Mouse (Mus musculus): Measurements from ENCODE around the gene Ppp4r1. TPM values are rescaled to one million over a fixed set of nuclear protein-coding genes. Genes with fewer than 3 reads are reported as not detected.

Gene Ppp4r1
- polyA plus RNA-seq, 1 experiment from 2014 or later, result 47.8 TPM

GRCm38 (mm10) chr17:65743664-65744330 lies 38.6 kb upstream of the Ppp4r1 start:
- H3K9ac ChIP-seq (replicated peaks; ENCODE audit: low read depth, low read length), result no peak overlapping the region
- H3K36me3 ChIP-seq (ENCODE audit: control insufficient read depth, insufficient read depth), result no peaks in the 10 kb centered on the region
- H3K27ac ChIP-seq (ENCODE audit: low read length), result no peak overlapping the region
- H3K4me1 ChIP-seq (replicated peaks; ENCODE audit: control insufficient read depth, insufficient read depth, low read length), result peaks cover 14% of the 10 kb centered on the region
- H3K4me3 ChIP-seq (replicated peaks; ENCODE audit: low read length), result no peak overlapping the region
- ATAC-seq, result no peak
- H3K27me3 ChIP-seq (replicated peaks; ENCODE audit: control insufficient read depth, insufficient read depth, low read length), result no peaks in the 10 kb centered on the region
- WGBS, result 73% methylated on average over 11 of the region's 11 CpGs
- no peak overlapping the region for H3K4me2 ChIP-seq (ENCODE audit: low read length)
- H3K9me3 ChIP-seq (ENCODE audit: control insufficient read depth, low read length), result no peaks in the 10 kb centered on the region

- no peak for ATAC-seq
Measured at GRCm38 (mm10) chr17:65746314-65746713, 36.1 kb upstream of the Ppp4r1 start.

GRCm38 (mm10) chr17:65748997-65749396 lies 33.4 kb upstream of the Ppp4r1 start:
- Histone ChIP-seq H3K9me3 (ENCODE audit: control insufficient read depth, low read length) (peaks cover 3% of the 10 kb centered on the region), H3K4me2 (ENCODE audit: low read length) (no peak overlapping the region), H3K9ac (replicated peaks; ENCODE audit: low read depth, low read length) (no peak overlapping the region), H3K27me3 (replicated peaks; ENCODE audit: control insufficient read depth, insufficient read depth, low read length) (no peaks in the 10 kb centered on the region), H3K27ac (ENCODE audit: low read length) (no peak overlapping the region), H3K4me1 (replicated peaks; ENCODE audit: control insufficient read depth, insufficient read depth, low read length) (no peaks in the 10 kb centered on the region), H3K4me3 (replicated peaks; ENCODE audit: low read length) (no peak overlapping the region), H3K36me3 (ENCODE audit: control insufficient read depth, insufficient read depth) (no peaks in the 10 kb centered on the region; the same call in 1 of the 2 replicates)
- WGBS, result 84% methylated on average over 6 of the region's 6 CpGs
- ATAC-seq, result no peak

More at GRCm38 (mm10) chr17:65746314-65746713, 36.1 kb upstream of the Ppp4r1 start:
- Histone ChIP-seq H3K9me3 (ENCODE audit: control insufficient read depth, low read length) (peaks cover 3% of the 10 kb centered on the region), H3K4me1 (replicated peaks; ENCODE audit: control insufficient read depth, insufficient read depth, low read length) (peaks cover 14% of the 10 kb centered on the region), H3K27ac (ENCODE audit: low read length) (no peak overlapping the region), H3K4me2 (ENCODE audit: low read length) (no peak overlapping the region), H3K36me3 (ENCODE audit: control insufficient read depth, insufficient read depth) (no peaks in the 10 kb centered on the region; the same call in 1 of the 2 replicates), H3K27me3 (replicated peaks; ENCODE audit: control insufficient read depth, insufficient read depth, low read length) (no peaks in the 10 kb centered on the region), H3K4me3 (replicated peaks; ENCODE audit: low read length) (no peak overlapping the region), H3K9ac (replicated peaks; ENCODE audit: low read depth, low read length) (no peak overlapping the region)
- WGBS, result 58% methylated on average over 6 of the region's 6 CpGs

- Histone ChIP-seq H3K4me1 (replicated peaks; ENCODE audit: control insufficient read depth, insufficient read depth, low read length) (no peaks in the 10 kb centered on the region), H3K27ac (ENCODE audit: low read length) (no peak overlapping the region), H3K9ac (replicated peaks; ENCODE audit: low read depth, low read length) (no peak overlapping the region), H3K27me3 (replicated peaks; ENCODE audit: control insufficient read depth, insufficient read depth, low read length) (no peaks in the 10 kb centered on the region), H3K9me3 (ENCODE audit: control insufficient read depth, low read length) (peaks cover 3% of the 10 kb centered on the region), H3K4me2 (ENCODE audit: low read length) (no peak overlapping the region), H3K4me3 (replicated peaks; ENCODE audit: low read length) (no peak overlapping the region), H3K36me3 (ENCODE audit: control insufficient read depth, insufficient read depth) (no peaks in the 10 kb centered on the region; the same call in 1 of the 2 replicates)
- no peak for ATAC-seq
- WGBS, result 95% methylated on average over 7 of the region's 7 CpGs
Measured at GRCm38 (mm10) chr17:65749803-65750202, 32.6 kb upstream of the Ppp4r1 start.

- H3K4me2 ChIP-seq (ENCODE audit: low read length), result no peak overlapping the region
- H3K27ac ChIP-seq (ENCODE audit: low read length), result no peak overlapping the region
- no peaks in the 10 kb centered on the region; the same call in none of the 2 replicates for H3K36me3 ChIP-seq (ENCODE audit: control insufficient read depth, insufficient read depth)
- H3K4me1 ChIP-seq (replicated peaks; ENCODE audit: control insufficient read depth, insufficient read depth, low read length), result no peaks in the 10 kb centered on the region
- ATAC-seq, result no peak
- no peak overlapping the region for H3K4me3 ChIP-seq (replicated peaks; ENCODE audit: low read length)
- no peaks in the 10 kb centered on the region for H3K27me3 ChIP-seq (replicated peaks; ENCODE audit: control insufficient read depth, insufficient read depth, low read length)
- H3K9ac ChIP-seq (replicated peaks; ENCODE audit: low read depth, low read length), result no peak overlapping the region
- peaks cover 3% of the 10 kb centered on the region for H3K9me3 ChIP-seq (ENCODE audit: control insufficient read depth, low read length)
Measured at GRCm38 (mm10) chr17:65750301-65750700, 32.1 kb upstream of the Ppp4r1 start.

- ATAC-seq, result no peak
- H3K4me1 ChIP-seq (replicated peaks; ENCODE audit: control insufficient read depth, insufficient read depth, low read length), result no peaks in the 10 kb centered on the region
- no peaks in the 10 kb centered on the region for H3K27me3 ChIP-seq (replicated peaks; ENCODE audit: control insufficient read depth, insufficient read depth, low read length)
- H3K4me3 ChIP-seq (replicated peaks; ENCODE audit: low read length), result no peak overlapping the region
- H3K36me3 ChIP-seq (ENCODE audit: control insufficient read depth, insufficient read depth), result no peaks in the 10 kb centered on the region; the same call in none of the 2 replicates
- WGBS, result 82% methylated on average over 6 of the region's 6 CpGs
- peaks cover 3% of the 10 kb centered on the region for H3K9me3 ChIP-seq (ENCODE audit: control insufficient read depth, low read length)
- H3K4me2 ChIP-seq (ENCODE audit: low read length), result no peak overlapping the region
- H3K27ac ChIP-seq (ENCODE audit: low read length), result no peak overlapping the region
- no peak overlapping the region for H3K9ac ChIP-seq (replicated peaks; ENCODE audit: low read depth, low read length)
Measured at GRCm38 (mm10) chr17:65753130-65753529, 29.2 kb upstream of the Ppp4r1 start.

- H3K27me3 ChIP-seq (replicated peaks; ENCODE audit: control insufficient read depth, insufficient read depth, low read length), result no peaks in the 10 kb centered on the region
- ATAC-seq, result no peak
- H3K9ac ChIP-seq (replicated peaks; ENCODE audit: low read depth, low read length), result no peak overlapping the region
- H3K4me3 ChIP-seq (replicated peaks; ENCODE audit: low read length), result no peak overlapping the region
- H3K4me2 ChIP-seq (ENCODE audit: low read length), result no peak overlapping the region
- H3K36me3 ChIP-seq (ENCODE audit: control insufficient read depth, insufficient read depth), result no peaks in the 10 kb centered on the region; the same call in 1 of the 2 replicates
- no peaks in the 10 kb centered on the region for H3K4me1 ChIP-seq (replicated peaks; ENCODE audit: control insufficient read depth, insufficient read depth, low read length)
- WGBS, result 98% methylated on average over 3 of the region's 3 CpGs
- H3K27ac ChIP-seq (ENCODE audit: low read length), result no peak overlapping the region
- H3K9me3 ChIP-seq (ENCODE audit: control insufficient read depth, low read length), result no peaks in the 10 kb centered on the region
Measured at GRCm38 (mm10) chr17:65755857-65756256, 26.5 kb upstream of the Ppp4r1 start.

GRCm38 (mm10) chr17:65757150-65757549 lies 25.2 kb upstream of the Ppp4r1 start:
- Histone ChIP-seq H3K4me1 (replicated peaks; ENCODE audit: control insufficient read depth, insufficient read depth, low read length) (no peaks in the 10 kb centered on the region), H3K27me3 (replicated peaks; ENCODE audit: control insufficient read depth, insufficient read depth, low read length) (no peaks in the 10 kb centered on the region), H3K9ac (replicated peaks; ENCODE audit: low read depth, low read length) (no peak overlapping the region), H3K36me3 (ENCODE audit: control insufficient read depth, insufficient read depth) (no peaks in the 10 kb centered on the region; the same call in 1 of the 2 replicates), H3K4me3 (replicated peaks; ENCODE audit: low read length) (no peak overlapping the region), H3K27ac (ENCODE audit: low read length) (no peak overlapping the region), H3K9me3 (ENCODE audit: control insufficient read depth, low read length) (no peaks in the 10 kb centered on the region), H3K4me2 (ENCODE audit: low read length) (no peak overlapping the region)
- 41% methylated on average over 6 of the region's 6 CpGs for WGBS
- peak; percentile 31; the same call in 1 of the 2 replicates for ATAC-seq

- H3K36me3 ChIP-seq (ENCODE audit: control insufficient read depth, insufficient read depth), result no peaks in the 10 kb centered on the region
- no peak overlapping the region for H3K4me2 ChIP-seq (ENCODE audit: low read length)
- ATAC-seq, result no peak
- peaks cover 1% of the 10 kb centered on the region; the same call in 1 of the 2 replicates for H3K4me1 ChIP-seq (replicated peaks; ENCODE audit: control insufficient read depth, insufficient read depth, low read length)
- H3K9ac ChIP-seq (replicated peaks; ENCODE audit: low read depth, low read length), result no peak overlapping the region
- H3K27me3 ChIP-seq (replicated peaks; ENCODE audit: control insufficient read depth, insufficient read depth, low read length), result no peaks in the 10 kb centered on the region
- H3K4me3 ChIP-seq (replicated peaks; ENCODE audit: low read length), result no peak overlapping the region
- 97% methylated on average over 14 of the region's 14 CpGs for WGBS
- no peak overlapping the region for H3K27ac ChIP-seq (ENCODE audit: low read length)
- H3K9me3 ChIP-seq (ENCODE audit: control insufficient read depth, low read length), result no peaks in the 10 kb centered on the region
Measured at GRCm38 (mm10) chr17:65763221-65763620, 19.2 kb upstream of the Ppp4r1 start.
